Mouse (Mus musculus) erythroblast, embryonic 14.5 days (primary cell): ENCODE results near the gene Methig1.

ENCODE experiments used
- GATA1 ChIP-seq: IDR thresholded peaks from 2 replicates; pipeline ENCODE4 v1.6.1; 2012; ENCODE audit warnings: low read length, inconsistent platforms, mixed read lengths
- TAL1 ChIP-seq: IDR thresholded peaks from 3 replicates; pipeline ENCODE4 v1.6.1; 2012; ENCODE audit warnings: low read length, inconsistent platforms, mixed read lengths

GRCm38 (mm10) chr15:100429959-100430565 is 77.1 kb downstream of the Methig1 start:
- TF ChIP-seq TAL1, result no peak
- no peak for TF ChIP-seq GATA1
